16 mouse cellular contexts compared by ENCODE assay signal in genomic region chr10:115676661-115677060, GRCm38 (mm10).
"Had no signal": no experiment of that assay in that cellular context is flagged by ENCODE, and none has a peak within 500 bp of the region (broad histone marks: within the 10 kb centered on the region; RNA-seq: fewer than 3 reads in every experiment).

No protein-coding gene starts in this region.

- H3K36me3 ChIP-seq: neural tube, embryonic 13.5 days; neural tube, embryonic 15.5 days; stomach, embryonic 15.5 days had no signal

- H3K4me1 ChIP-seq: neural tube, embryonic 13.5 days; neural tube, embryonic 15.5 days; stomach, embryonic 15.5 days had no signal

- H3K27me3 ChIP-seq: neural tube, embryonic 13.5 days; neural tube, embryonic 15.5 days; stomach, embryonic 15.5 days had no signal

- H3K4me3 ChIP-seq: neural tube, embryonic 13.5 days; neural tube, embryonic 15.5 days; stomach, embryonic 15.5 days had no signal

- H3K27ac ChIP-seq: neural tube, embryonic 13.5 days; neural tube, embryonic 15.5 days; stomach, embryonic 15.5 days; stomach, postnatal 0 days had no signal

- DNase-seq: retina, postnatal 1 day; right cerebral cortex, adult 18-20 months; right cerebral cortex, postnatal 14 days; right cerebral cortex, postnatal 25 days; right cerebral cortex, postnatal 4 days; spleen, adult 18-20 months; thymus, adult 18-20 months; thymus, adult 2 months; thymus, postnatal 14 days; thymus, postnatal 25 days; thymus, postnatal 36 days; thymus, postnatal 4 days had no signal
